Mouse (Mus musculus) telencephalon, adult 2 months (tissue): Measurements from ENCODE around the gene Clk3.

Source experiments
- DNase-seq: peaks from one replicate; pipeline ENCODE4 v3.0.0-alpha.2; 2011; ENCODE audit warnings: low read depth, low spot score

The Clk3 gene

DNA sequence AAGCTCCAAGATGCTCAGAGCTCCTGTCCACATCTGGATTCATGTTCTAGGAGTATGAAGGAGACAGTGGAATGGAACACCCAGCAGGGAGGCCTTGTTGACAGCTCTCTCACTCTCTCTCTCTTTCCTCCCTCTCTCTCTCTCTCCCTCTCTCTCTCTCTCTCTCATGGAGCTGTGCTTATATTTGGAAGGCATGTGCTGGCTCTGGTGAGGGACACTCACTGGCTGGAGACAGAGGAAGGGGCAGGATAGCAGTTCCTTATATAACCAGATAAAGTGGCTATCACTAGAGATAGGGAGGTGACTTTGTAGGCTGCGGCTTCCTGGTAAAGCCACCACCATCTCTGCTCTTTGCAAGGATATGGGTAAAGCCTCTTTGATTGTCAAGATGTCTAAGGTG is 4.6 kb upstream of the Clk3 start:
- DNase-seq = no peak

DNA sequence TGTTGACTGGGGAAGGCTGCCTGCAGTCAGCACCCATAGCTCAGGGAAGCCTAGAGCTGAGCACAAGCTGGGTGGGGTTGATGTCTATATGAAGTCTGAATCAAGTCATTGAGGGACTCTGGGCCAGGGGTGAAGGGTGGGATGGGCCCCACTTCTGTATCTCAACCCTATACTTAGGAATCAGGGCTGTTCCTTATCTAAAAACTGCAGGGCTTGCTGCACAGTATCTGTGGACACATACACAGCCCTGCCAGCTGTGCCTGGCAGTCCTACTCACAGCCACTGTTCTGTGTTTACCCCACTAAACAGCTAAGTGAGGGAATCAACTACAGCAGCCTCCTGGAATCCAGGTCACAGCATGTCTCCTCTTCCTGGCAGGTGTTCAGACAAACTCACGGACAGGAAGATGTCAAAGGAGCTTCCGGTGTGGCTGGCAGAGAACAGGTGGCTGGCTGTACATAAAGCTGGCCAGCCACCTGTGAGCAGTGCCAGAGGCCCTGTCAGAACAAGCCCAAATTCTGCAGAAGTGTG is 3.9 kb upstream of the Clk3 start:
- no peak for DNase-seq

DNA sequence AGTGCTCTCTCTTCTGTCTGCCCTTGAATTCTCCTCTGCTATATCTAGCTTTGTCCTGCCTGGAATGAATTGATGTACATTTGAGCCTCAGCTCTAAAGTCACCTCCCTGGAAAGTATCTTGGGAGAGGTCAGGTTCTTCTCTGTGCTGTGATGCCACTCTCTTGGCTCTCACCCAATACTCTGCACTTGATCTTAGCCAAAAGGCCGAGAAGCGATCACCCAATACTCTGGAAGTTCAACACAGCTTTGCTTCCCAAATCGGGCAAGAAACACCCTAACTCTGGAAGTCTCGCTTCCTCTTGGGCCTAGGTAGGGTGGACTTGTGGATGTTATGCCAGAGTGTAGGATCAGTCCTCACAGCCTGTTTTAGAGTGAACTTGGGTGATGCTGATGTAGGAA is 1.6 kb upstream of the Clk3 start:
- DNase-seq = no peak

- peak; percentile 81 for DNase-seq
These were observed 771 bp upstream of the Clk3 start for GRCm38 (mm10) chr9:57766431-57766830.

- DNase-seq = peak; percentile 88
These were observed 691 bp downstream of the Clk3 start for GRCm38 (mm10) chr9:57764974-57765363.

- no peak for DNase-seq
These were observed 1.3 kb downstream of the Clk3 start for GRCm38 (mm10) chr9:57764147-57764973.

GRCm38 (mm10) chr9:57762563-57762991 is 3.1 kb downstream of the Clk3 start:
- no peak for DNase-seq

- DNase-seq = no peak
These were observed 3.8 kb downstream of the Clk3 start for GRCm38 (mm10) chr9:57761563-57762551.

GRCm38 (mm10) chr9:57760416-57761146 is 5.1 kb downstream of the Clk3 start:
- DNase-seq = no peak

DNA sequence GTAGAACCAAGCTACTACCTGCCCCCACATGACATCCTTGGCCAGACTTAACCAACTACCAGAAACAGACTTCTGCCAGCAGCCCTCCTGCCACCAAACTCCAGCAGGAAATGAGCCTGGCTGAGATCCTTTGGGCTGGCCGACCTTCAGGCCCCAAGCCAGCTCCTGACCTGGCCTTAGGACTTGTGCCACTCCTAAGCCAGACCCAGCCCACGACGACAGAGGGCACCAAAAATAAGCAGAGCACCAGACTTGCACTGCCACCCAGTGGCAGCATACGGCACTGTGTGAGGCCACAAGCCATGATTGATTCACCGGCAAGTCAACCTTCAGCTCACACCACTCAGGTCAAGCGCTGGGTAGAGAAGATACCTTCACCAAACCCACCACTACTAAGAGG is 6.4 kb downstream of the Clk3 start:
- DNase-seq = no peak

DNA sequence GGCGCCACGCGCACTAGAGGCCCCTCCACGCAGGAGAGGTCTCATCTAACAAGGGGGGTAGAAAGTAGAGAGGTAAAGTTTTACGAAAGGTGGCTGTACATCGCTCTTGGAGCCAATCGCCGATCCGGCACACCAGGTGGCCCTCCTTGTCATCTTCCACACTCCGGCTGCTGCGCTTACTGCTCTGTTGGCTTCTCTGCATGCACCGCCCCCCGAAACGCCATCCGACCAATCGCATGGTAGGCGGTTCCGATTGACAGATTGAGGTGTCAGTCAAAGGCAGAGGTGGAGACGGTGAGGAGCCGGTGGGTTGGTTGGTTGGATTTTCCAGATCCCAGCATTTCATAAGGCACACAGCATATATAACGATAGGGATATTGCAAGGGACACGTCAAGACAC is 7.1 kb downstream of the Clk3 start:
- DNase-seq = no peak

- DNase-seq = no peak
These were observed 8.1 kb downstream of the Clk3 start for GRCm38 (mm10) chr9:57757578-57757977.

DNA sequence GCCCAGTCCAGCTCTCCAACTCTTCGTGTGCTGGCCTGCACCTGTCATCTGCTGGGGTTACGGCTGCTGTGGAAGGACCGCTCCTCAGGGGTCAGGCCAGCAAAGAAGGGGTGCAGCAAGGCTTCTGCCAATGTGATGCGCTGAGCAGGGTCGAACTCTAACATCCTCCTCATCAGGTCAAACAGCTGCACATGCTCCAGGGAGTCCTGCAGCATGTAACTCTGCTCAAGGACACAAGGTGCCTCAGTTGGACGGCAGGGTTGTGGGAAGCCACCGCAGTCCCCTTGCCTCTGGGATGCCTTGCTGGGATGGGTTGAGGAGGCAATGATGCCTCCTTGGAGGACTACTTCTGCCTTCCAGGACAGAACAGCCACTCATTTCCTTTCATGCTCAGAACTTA is 14.8 kb downstream of the Clk3 start:
- no peak for DNase-seq

GRCm38 (mm10) chr9:57748831-57749230 is 16.8 kb downstream of the Clk3 start:
- DNase-seq = no peak

DNA sequence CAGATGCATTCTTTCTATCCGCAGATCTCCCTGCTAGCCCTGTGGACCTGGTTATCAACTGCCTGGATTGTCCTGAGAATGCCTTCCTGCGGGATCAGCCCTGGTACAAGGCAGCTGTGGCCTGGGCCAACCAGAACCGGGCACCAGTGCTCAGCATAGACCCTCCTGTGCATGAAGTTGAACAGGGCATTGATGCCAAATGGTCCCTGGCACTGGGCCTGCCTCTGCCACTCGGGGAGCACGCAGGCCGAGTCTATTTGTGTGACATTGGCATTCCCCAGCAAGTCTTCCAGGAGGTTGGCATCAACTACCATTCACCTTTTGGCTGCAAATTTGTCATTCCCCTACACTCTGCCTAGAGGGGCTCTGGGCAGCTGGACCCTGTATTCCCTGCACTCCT is 17.5 kb downstream of the Clk3 start:
- no peak for DNase-seq

DNA sequence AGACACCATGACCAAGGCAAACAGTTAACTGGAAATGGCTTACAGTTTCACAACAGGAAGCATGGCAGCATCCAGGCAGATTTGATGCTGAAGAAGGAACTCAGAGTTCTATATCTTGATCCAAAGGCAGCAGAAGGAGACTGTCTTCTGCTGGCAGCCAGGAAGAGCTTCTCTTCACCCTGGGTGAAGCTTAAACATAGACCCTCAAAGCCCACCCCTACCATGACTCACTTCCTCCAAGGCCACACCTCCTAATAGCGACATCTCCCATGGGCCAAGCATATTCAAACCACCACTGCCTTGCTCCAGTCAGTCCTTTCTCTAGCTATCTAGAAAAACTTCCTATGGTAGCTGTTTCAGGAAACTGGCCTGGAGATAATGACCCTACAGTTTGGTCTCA is 18.6 kb downstream of the Clk3 start:
- DNase-seq = no peak

GRCm38 (mm10) chr9:57744462-57745091 is 21.1 kb downstream of the Clk3 start:
- no peak for DNase-seq

GRCm38 (mm10) chr9:57739863-57740262 is 25.8 kb downstream of the Clk3 start:
- no peak for DNase-seq

GRCm38 (mm10) chr9:57733606-57734005 is 32.1 kb downstream of the Clk3 start:
- no peak for DNase-seq

GRCm38 (mm10) chr9:57728312-57728711 is 37.3 kb downstream of the Clk3 start:
- no peak for DNase-seq

- no peak for DNase-seq
These were observed 41.0 kb downstream of the Clk3 start for GRCm38 (mm10) chr9:57724701-57725100.
